ENCODE assay signal across 20 mouse cellular contexts in genomic region chr11:90083042-90083441, GRCm38 (mm10). TPM values are rescaled to one million over a fixed set of nuclear protein-coding genes. Genes with fewer than 3 reads are reported as not detected.
DNase-seq lines count a peak whose midpoint lies in the region; ATAC-seq lines count a peak whose summit lies in the region.
"Had no signal": no experiment of that assay in that cellular context is flagged by ENCODE, and none has a peak within 500 bp of the region (broad histone marks: within the 10 kb centered on the region; RNA-seq: fewer than 3 reads in every experiment).

No protein-coding gene starts in this region.

- DNase-seq in frontal cortex, postnatal 25 days (ENCODE audit: low spot score in 2 of 2) = no peak
- DNase-seq in left cerebral cortex, adult 9 months (ENCODE audit: low spot score in 2 of 2) = peak; percentile 15 to 16
- DNase-seq in left cerebral cortex, postnatal 36 days (ENCODE audit: low spot score in 2 of 2) = no peak
- DNase-seq in brain, embryonic 18.5 days (ENCODE audit: low read depth, low spot score) = peak; percentile 22
- DNase-seq in layer of hippocampus, adult 9-10 months (ENCODE audit: low spot score) = peak; percentile 33
- no peak for DNase-seq in spleen, postnatal 4 days (ENCODE audit: low spot score in 2 of 2)
- DNase-seq: adrenal gland, adult 8-10 months; B cell, adult 2 months; cerebellum, adult 8-10 months; gastrocnemius, postnatal 10 days; heart, postnatal 10 days; kidney, adult 9 months; kidney, postnatal 25 days; liver, embryonic 13.5 days; lung, adult 2 months; lung, postnatal 14 days had no signal

- intact Hi-C loops in left cerebral cortex, postnatal 36 days (cut with DNase I) = no loop called here

- peak; percentile 91 for ATAC-seq in frontal cortex, adult (ENCODE audit: low TSS enrichment)
- ATAC-seq: activated CD4-positive, CD25-positive, alpha-beta regulatory T cell, adult 4 months; hindbrain, postnatal 0 days; intestine, embryonic 16.5 days had no signal

RNA-seq across cellular contexts. Expression of gene Tmem100, which starts 52.9 kb away (rescaled TPM):
- total RNA-seq in left cerebral cortex, postnatal 36 days (2021) = 10 to 100 TPM; 14.5 to 16.1 TPM

Comparison
In these comparisons a context has a peak if more than half of its experiments do, and no peak if none do; other contexts are left out.
1. DNase-seq: peak in left cerebral cortex, adult 9 months (2 of 2), brain, embryonic 18.5 days (single experiment) and layer of hippocampus, adult 9-10 months (single experiment); none in frontal cortex, postnatal 25 days (0 of 2), left cerebral cortex, postnatal 36 days (0 of 2) and spleen, postnatal 4 days (0 of 2).